Mouse (Mus musculus): Measurements from ENCODE around the gene Cdc16. TPM values are rescaled to one million over a fixed set of nuclear protein-coding genes. Genes with fewer than 3 reads are reported as not detected.
"Not testable (repeated sequence)": the region's sequence is repeated elsewhere in the genome, so short reads cannot be mapped to it uniquely, and the experiment has no call there.

Gene Cdc16
- polyA plus RNA-seq (2016; fragmentation: Nextera tagmentation; extraction: Ambion mirVana): 214 and 222 TPM in 2 replicates

DNA sequence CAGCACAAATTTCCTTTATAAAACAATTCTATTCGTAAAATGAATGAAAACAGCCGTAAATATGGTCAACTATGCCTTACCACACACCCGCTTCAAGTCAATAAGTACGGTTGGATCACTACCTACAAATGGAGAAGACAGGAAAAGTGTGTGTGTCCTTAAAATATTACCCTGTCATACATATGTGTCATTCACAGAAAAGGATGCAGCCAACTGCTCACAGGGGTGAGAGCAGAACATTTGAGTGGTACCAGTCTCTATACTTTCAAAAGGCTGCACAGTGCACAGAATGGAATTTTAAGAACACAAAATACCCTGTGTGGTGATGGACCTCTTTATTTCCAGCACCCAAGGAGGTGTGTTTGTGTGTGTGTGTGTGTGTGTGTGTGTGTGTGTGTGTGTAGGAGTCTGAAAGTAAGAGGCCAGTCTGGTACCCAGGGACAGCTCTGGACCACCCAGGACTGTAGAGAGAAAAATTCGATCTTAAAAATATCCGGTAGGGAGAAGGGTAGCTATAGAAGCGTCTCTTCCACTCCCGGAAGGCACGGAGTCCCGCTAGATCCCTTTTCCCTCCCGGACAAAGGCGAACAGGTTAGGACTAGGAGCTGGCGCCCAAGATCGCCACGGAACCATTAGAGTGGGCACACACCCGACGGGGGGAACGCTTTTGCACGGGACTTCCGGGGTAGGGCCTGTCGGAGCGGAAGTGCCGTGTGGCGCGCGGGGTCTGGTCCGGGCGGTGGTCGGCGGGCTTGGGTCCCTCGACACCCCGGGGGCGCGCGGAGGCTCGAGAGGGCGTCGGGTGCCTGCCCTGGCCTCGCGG, at the start of gene Cdc16:
Gene Cdc16, plus strand, starts transcription at position 695 of the 823 bp plus-strand sequence.
- peak within 1 kb of the TSS; percentile 94 for H3K4me2 ChIP-seq (replicated peaks)
- no peaks in the 10 kb centered on the region for H3K27me3 ChIP-seq
- H3K9ac ChIP-seq: peak within 1 kb of the TSS; percentile 97
- H3K4me3 ChIP-seq: peak within 1 kb of the TSS; percentile 97
- WGBS: 10% methylated on average over 38 of the region's 40 CpGs
- peak; percentile 96 for ATAC-seq (ENCODE audit: low FRiP score)
- peaks cover 14% of the 10 kb centered on the region for H3K36me3 ChIP-seq
- H3K9me3 ChIP-seq (replicated peaks): no peaks in the 10 kb centered on the region
- H3K4me1 ChIP-seq: peaks cover 20% of the 10 kb centered on the region
- H3K27ac ChIP-seq: peak within 1 kb of the TSS; percentile 75

DNA sequence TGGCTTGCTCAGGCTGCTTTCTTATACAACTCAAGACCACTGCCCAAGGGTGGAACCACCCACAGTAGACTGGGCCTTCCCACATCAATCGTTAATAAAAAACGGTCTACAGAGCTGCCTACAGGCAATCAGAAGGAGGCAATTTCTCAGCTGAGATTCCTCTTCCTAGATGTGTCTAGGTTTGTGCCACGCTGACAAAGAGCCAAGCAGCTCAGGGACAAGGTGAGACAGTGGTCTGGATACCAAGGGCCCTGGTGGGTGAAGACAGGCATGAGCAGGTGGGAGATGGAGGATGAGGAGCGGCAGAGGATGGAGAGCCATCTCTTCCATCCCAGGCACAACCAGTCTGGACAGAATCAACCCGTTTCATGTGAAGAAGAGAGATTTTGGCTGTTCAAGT, 49.0 kb upstream of the Cdc16 start:
- Histone ChIP-seq H3K4me2 (replicated peaks) (no peak overlapping the region), H3K27ac (no peak overlapping the region), H3K27me3 (no peaks in the 10 kb centered on the region), H3K4me3 (no peak overlapping the region), H3K9ac (no peak overlapping the region), H3K36me3 (no peaks in the 10 kb centered on the region), H3K9me3 (replicated peaks) (no peaks in the 10 kb centered on the region), H3K4me1 (peaks cover 12% of the 10 kb centered on the region)
- WGBS: 92% methylated on average over 5 of the region's 5 CpGs
- no peak for ATAC-seq (ENCODE audit: low FRiP score)

DNA sequence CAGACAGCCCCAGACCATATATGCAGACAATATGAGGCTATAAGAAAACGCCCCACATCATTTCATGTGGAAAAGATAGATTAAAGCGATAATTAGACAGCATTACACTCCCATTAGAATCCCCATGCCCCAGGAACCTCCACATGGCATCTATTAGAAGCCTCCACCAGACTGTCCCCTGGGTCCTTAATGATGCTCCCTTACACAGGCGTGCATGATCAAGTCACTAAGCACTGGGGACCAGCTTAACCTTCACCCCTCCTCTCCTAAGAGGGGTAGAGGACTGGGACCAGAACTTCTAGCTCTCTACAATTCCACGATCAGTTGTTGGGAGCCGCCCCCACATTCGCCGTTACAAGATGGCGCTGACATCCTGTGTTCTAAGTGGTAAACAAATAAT, 38.5 kb upstream of the Cdc16 start:
- no peaks in the 10 kb centered on the region for H3K36me3 ChIP-seq
- 0 out of 2 replicates have a peak, but pooled peaks cover 2% of the 10 kb centered on the region for H3K9me3 ChIP-seq (replicated peaks)
- H3K27me3 ChIP-seq: no peaks in the 10 kb centered on the region
- no peak overlapping the region for H3K27ac ChIP-seq
- ATAC-seq (ENCODE audit: low FRiP score): no peak
- H3K9ac ChIP-seq: no peak overlapping the region
- H3K4me3 ChIP-seq: no peak overlapping the region
- no peaks in the 10 kb centered on the region for H3K4me1 ChIP-seq
- no peak overlapping the region for H3K4me2 ChIP-seq (replicated peaks)
- WGBS: 89% methylated on average over 8 of the region's 8 CpGs

DNA sequence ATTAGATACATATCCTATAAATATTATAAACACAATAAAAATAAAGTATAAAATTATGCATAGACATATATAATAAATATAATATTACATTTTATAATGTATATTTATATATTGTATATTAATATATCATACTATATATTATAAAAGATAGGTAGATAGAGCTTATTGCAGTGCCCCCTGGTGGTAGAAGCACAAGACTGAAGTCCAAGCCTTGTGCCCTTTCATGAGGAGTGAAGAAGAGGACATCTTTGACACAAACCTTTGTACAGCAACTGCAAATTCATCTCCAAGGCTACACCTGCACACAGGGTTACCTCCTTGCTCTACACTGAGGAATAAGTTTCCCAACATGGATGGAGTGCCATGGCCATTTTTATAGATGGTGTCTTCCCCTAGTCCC, 31.8 kb upstream of the Cdc16 start:
- no peak for ATAC-seq (ENCODE audit: low FRiP score)
- no peak overlapping the region for H3K9ac ChIP-seq
- no peaks in the 10 kb centered on the region for H3K36me3 ChIP-seq
- H3K4me1 ChIP-seq: no peaks in the 10 kb centered on the region
- H3K27ac ChIP-seq: no peak overlapping the region
- H3K4me2 ChIP-seq (replicated peaks): no peak overlapping the region
- H3K4me3 ChIP-seq: no peak overlapping the region
- no peaks in the 10 kb centered on the region for H3K27me3 ChIP-seq
- no peaks in the 10 kb centered on the region for H3K9me3 ChIP-seq (replicated peaks)

DNA sequence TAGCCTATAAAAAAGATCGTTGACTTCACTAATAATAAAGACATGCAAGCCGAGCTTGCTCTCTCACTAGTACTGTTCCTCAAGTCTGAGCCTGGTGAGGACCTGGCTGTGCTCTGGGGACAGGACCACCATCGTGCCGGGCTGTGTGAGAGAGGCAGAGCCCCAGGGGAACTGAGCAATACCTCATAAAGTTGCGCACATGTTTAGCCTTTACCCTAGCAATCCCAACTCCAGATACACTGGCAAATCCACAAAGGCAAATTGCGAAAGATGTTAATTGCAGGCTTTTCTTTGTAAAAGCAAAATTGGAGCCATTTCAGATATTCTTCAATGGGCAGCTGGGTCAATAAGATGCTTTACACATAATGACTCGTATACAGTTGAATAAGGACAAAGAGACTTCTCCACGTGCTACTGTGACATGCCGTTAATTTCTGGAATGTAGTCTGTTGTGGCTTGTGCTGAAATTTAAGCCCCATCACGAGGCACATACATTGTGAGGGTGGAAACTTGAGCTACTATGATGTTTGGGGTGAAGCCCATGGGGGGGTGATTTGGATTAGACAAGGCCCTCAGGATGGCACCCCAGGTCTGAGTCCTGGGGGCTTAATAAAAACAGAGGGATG, 29.9 kb upstream of the Cdc16 start:
- no peak overlapping the region for H3K9ac ChIP-seq
- H3K4me2 ChIP-seq (replicated peaks): no peak overlapping the region
- 63% methylated on average over 10 of the region's 10 CpGs for WGBS
- H3K27me3 ChIP-seq: no peaks in the 10 kb centered on the region
- ATAC-seq (ENCODE audit: low FRiP score): no peak
- H3K36me3 ChIP-seq: no peaks in the 10 kb centered on the region
- no peak overlapping the region for H3K4me3 ChIP-seq
- H3K27ac ChIP-seq: no peak overlapping the region
- no peaks in the 10 kb centered on the region for H3K4me1 ChIP-seq
- no peaks in the 10 kb centered on the region for H3K9me3 ChIP-seq (replicated peaks)

DNA sequence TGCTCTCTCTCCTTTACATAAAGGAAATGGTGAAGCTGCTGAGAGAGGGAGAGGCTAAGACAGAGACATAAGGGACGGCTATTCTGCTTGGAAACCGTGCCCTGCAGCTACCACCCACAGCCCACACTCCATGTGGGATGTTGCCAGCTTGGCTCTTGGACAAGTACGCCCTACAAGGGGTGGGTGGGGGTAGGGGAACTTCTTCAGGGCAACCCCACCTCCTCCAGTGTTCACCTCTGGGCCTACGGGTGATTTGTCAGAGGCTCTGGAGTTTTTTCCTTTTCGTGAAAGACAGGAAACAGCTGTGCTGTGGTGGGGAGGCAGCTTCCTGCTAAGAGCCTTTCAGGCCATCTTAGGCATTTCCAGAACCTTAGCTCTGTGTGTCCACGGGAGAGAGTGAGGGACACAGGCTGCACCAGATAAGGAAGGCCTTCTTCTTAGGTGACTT, 17.1 kb upstream of the Cdc16 start:
- WGBS: 50% methylated on average over 6 of the region's 6 CpGs
- H3K27me3 ChIP-seq: no peaks in the 10 kb centered on the region
- no peak overlapping the region for H3K4me3 ChIP-seq
- no peaks in the 10 kb centered on the region for H3K9me3 ChIP-seq (replicated peaks)
- H3K4me2 ChIP-seq (replicated peaks): no peak overlapping the region
- H3K4me1 ChIP-seq: peaks cover 3% of the 10 kb centered on the region; the same call in 1 of the 2 replicates
- H3K36me3 ChIP-seq: no peaks in the 10 kb centered on the region
- H3K9ac ChIP-seq: no peak overlapping the region
- ATAC-seq (ENCODE audit: low FRiP score): no peak
- H3K27ac ChIP-seq: no peak overlapping the region

DNA sequence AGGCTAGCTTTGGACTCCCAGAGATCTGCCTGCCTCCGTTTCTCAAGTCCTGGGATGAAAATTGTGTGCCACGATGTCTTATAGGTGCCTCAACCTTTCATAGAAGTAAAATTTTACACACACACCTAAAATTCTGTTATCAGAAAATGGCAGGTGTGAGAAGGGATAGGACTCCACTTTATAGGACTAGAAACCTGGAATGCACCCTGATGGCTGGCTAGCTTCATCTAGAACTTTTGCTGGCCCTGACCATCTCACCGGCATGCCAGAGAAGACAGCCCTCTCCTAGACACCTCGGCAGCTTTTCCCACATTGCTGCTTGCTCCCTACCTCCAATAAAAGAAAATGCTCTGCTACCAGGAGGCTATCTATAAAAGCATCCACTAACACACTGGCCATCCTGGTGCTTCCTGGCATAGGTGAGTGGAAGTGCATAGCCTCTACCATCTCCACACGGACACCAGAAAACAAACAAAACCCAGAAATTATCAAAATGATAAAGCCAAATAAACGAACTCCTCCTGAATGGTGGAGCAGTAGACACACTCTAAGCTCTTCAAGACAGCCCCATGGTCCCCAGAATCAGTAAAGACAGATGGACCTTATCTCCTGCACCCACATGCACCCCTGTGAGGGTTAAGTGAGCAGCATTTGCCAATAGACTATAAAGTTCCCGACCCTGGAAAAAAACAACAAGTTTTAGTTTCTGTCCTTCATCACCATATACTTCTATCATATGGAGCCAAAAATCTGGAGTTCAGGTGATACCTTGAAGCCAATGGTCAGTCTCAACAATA, 16.5 kb upstream of the Cdc16 start:
- 83% methylated on average over 7 of the region's 7 CpGs for WGBS
- peaks cover 3% of the 10 kb centered on the region; the same call in 1 of the 2 replicates for H3K4me1 ChIP-seq
- no peak overlapping the region for H3K27ac ChIP-seq
- no peaks in the 10 kb centered on the region for H3K27me3 ChIP-seq
- H3K4me3 ChIP-seq: no peak overlapping the region
- no peak overlapping the region for H3K4me2 ChIP-seq (replicated peaks)
- H3K9ac ChIP-seq: no peak overlapping the region
- H3K36me3 ChIP-seq: no peaks in the 10 kb centered on the region
- ATAC-seq (ENCODE audit: low FRiP score): no peak
- no peaks in the 10 kb centered on the region for H3K9me3 ChIP-seq (replicated peaks)

DNA sequence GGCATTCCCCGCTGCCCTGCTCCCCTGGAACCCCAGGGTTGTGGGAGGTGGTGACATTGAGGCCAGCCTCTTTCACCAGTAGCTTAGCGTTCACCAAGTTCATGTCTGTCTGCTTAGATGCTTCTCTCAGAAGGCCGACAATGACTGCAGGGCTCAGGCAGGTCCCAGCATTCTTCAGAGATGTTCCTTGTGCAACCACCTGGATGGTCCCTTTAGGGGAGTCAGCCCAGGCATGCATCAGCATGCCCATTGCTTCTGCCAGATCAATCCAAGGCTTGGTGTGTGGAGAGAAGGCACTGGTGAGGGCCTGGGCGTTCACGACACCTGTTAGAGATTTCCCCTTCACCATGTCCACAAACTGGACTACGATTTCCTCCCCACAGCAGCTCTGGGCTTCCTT, 11.3 kb upstream of the Cdc16 start:
- WGBS: 90% methylated on average over 5 of the region's 6 CpGs
- ATAC-seq (ENCODE audit: low FRiP score): not testable (repeated sequence)

DNA sequence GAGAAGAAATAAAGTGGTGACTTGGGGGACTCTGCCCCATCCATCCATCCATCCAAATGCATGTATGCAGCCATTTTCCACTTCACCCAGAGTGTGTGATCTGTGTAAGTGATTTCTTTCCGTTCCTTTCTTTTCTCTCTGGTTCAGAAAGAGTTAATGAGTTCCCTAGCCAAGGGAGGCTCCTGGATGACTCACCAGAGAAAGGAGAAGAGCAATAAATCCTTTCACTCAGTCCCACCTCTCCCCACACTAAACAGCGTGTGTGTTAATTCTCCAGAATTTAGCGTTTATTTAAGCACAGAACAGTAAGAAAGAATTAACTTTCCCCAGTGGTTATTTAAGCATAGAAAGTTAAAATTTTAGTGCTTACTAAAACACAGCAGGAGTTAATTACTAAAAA, 9.8 kb upstream of the Cdc16 start:
- Histone ChIP-seq H3K4me2 (replicated peaks) (no peak overlapping the region), H3K4me1 (no peaks in the 10 kb centered on the region), H3K4me3 (no peak overlapping the region), H3K9ac (no peak overlapping the region), H3K9me3 (replicated peaks) (no peaks in the 10 kb centered on the region), H3K27ac (no peak overlapping the region), H3K27me3 (no peaks in the 10 kb centered on the region), H3K36me3 (no peaks in the 10 kb centered on the region)
- ATAC-seq (ENCODE audit: low FRiP score): no peak
- 30% methylated on average over 3 of the region's 3 CpGs for WGBS

More for the DNA sequence above, 11.3 kb upstream of the Cdc16 start:
- not testable (repeated sequence) for H3K27me3 ChIP-seq; H3K36me3 ChIP-seq; H3K4me2 ChIP-seq (replicated peaks); H3K4me1 ChIP-seq; H3K4me3 ChIP-seq; H3K27ac ChIP-seq; H3K9me3 ChIP-seq (replicated peaks); H3K9ac ChIP-seq

DNA sequence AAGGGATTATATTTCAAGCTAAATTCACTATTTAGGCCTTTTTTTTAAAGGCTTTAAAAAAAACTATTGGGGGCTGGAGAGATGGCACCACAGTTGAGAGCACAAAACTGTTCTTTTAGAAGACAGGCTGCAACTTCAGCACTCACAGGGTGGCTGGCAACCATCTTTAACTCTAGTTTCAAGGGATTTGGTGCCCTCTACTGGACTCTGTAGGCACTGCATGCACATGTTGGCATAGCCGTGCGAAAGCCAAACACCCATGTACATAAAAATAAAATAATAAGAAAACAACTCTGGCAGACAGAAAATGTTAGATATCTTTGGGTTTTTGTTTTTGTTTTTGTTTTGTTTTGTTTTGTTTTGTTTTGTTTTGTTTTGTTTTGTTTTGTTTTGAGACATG, 3.8 kb upstream of the Cdc16 start:
- Histone ChIP-seq H3K4me3 (no peak overlapping the region), H3K36me3 (no peaks in the 10 kb centered on the region), H3K9ac (no peak overlapping the region), H3K27ac (no peak overlapping the region), H3K4me2 (replicated peaks) (no peak overlapping the region), H3K9me3 (replicated peaks) (no peaks in the 10 kb centered on the region), H3K4me1 (peaks cover 11% of the 10 kb centered on the region), H3K27me3 (no peaks in the 10 kb centered on the region)
- WGBS: 22% methylated on average over 2 of the region's 2 CpGs
- ATAC-seq (ENCODE audit: low FRiP score): no peak

DNA sequence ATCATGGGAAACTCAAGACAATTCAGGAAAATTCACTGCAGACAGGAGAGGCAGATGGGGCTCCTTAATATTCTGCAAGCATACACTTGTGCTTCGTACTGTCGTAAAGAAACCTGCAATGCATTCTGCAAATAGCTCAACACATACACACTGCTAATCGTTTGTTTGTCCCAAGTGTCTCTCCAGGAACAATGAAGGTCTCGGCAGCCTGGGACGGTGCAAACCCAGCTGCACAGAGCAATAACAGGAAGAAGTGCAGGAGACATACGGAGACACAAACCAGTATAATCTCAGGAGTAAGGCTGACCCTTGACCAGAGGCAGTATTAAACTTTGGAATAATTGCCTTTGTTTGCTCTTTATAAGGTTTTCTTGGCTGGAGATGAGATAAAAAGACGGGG, 996 bp upstream of the Cdc16 start:
- WGBS: 84% methylated on average over 7 of the region's 7 CpGs
- Histone ChIP-seq H3K36me3 (peaks cover 10% of the 10 kb centered on the region), H3K27ac (no peak overlapping the region), H3K27me3 (no peaks in the 10 kb centered on the region), H3K4me2 (replicated peaks) (no peak overlapping the region), H3K9ac (no peak overlapping the region), H3K9me3 (replicated peaks) (no peaks in the 10 kb centered on the region), H3K4me3 (no peak overlapping the region), H3K4me1 (peaks cover 20% of the 10 kb centered on the region)
- ATAC-seq (ENCODE audit: low FRiP score): no peak
